Mouse (Mus musculus): ENCODE data around the gene Ccdc117.
"Not testable (repeated sequence)": the region's sequence is repeated elsewhere in the genome, so short reads cannot be mapped to it uniquely, and the experiment has no call there.

The Ccdc117 gene

DNA sequence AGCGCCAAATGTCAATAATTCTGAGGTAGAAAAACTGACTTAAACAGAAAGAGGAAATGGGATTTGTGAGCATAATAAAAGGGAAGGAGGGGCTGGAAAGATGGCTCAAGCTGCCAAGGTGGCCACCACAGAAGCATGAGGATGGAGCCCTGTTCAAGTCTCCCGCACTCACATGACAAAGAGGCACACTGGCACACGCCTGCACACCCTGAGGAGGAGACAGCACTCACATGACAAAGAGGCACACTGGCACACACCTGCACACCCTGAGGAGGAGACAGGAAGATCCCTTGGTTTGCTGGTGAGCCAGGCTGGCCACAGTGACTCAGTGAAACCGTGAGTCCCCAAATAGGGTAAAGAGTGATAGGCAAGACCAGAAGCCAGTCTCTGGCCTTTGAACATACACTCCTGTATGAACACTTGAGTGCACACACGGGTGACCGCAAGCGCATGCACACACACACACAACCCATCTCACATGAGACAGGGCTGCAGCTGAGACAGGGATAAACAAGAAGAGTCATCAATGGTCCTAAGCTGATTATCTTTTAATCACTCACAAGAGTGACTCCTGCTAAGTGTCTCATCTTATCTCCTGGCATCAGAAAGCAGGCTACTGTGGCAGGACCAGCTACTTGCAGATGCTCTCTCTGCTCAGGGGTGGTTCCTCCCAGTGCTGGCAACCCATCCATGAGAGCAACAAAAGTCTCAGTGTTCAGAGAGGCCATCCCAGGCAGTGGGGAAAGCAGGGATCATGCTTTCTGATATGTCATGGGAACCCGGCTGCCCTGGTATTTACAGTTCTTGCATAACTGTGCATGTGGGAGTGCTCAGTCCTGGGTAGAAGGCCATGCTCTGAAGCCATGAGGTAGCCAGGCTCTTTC is 32.5 kb downstream of the Ccdc117 start:
- DNase-seq (ENCODE audit: low spot score in 2 of 2): no peak

DNA sequence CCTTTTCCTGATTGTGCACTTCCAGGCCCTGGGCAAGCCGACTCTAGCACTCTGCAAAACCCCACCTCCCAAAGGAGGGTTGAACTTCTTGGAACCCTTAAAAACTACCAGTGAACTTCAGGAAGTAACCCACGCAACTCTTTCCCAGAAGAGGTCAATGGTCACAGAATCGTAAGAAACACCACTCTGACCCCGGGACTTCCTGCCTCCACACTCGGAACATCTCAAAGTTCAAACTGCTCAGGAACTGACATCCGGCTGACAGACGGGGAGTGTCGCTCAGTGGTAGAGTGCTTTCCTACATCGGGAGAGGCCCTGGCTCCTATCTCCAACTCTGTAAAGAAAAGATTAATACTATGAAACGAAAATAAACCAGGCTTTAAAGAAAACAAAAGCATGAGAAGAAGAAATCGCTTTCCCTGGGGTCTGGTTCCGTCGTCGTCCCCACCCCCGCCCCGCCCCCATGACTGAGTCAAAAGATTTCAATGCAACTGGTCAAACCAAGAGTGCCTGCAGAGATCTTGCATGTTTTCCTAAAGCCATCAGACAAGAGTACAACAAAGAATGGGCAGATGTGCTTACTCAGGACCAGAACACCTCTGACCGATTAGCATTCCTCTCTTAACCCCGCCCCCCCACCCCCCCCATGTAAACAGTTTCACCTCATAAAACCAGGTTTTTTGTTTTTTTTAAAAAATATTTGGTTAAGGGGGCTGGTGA is 36.0 kb downstream of the Ccdc117 start:
- no peak for DNase-seq (ENCODE audit: low spot score in 2 of 2)

DNA sequence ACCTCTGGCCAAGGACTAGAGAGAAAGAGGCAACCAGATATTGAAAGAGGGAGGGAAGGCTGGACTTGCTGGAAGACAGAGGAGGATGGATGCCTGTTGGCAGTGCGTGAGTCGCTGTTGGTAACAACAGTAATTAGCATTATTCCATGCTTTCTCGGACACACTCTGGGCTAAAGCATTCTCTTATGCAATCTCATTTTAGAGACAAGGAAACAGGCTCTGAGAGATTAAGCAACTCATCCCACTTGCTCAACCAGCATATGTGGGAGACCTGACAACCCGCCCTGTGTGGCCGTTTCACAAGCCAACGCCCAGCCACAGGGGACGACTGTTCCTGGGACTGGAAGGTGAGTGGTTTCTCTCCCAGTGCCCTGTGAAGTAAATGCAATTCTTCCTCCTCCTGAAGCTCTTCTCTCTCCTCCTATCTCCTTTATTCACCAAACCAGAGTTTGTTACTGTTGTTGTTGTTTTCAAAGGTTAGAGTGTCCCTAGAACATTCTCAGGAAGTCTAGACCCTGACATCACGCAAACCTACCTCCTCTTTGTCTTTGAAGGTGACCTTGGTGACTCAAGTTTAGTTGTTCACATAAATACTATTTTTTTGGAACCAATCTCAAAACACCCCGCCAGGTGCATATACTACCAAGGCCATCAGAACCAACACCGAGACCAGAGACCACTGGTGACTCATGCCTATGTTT is 39.5 kb downstream of the Ccdc117 start:
- no peak for DNase-seq (ENCODE audit: low spot score in 2 of 2)

DNA sequence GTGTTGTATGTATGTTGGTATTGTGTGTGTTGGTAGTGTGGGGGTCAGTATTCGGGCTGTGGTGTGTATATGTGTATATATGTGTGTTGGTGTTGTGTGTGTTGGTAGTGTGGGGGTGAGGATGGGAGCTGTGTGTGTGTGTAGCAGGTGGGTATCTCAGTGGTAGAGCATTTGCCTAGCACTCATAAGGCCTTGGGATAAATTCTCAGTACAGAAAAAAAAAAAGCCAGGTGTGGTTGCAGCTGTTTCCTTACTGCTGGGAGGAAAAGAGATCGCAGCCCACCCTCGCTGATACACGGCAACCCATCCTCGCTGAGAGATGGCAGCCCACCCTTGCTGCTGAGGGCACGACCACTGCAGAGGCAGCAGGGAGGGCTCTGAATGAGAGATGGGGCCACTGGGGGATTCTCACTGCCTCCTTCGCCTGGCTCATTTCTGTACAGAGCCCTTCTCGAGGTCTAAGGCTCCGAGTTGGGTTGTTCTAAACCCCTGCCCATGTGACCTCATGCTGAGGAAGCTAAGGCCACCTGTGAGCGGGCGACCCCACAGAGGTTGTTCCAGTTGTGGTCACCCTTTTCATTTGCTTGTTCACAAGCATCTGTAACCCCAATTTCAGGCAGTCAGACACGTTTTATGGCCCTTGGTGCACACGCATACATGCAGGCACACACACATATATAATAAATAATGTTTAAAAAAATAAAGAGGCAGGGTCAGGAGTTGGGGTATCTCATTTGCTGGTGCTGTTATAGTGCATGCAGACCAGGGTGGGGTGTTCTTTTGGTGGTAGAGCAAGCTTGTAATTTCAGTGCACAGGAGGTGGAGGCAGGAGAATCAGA is 40.9 kb downstream of the Ccdc117 start:
- no peak for DNase-seq (ENCODE audit: low spot score in 2 of 2)

DNA sequence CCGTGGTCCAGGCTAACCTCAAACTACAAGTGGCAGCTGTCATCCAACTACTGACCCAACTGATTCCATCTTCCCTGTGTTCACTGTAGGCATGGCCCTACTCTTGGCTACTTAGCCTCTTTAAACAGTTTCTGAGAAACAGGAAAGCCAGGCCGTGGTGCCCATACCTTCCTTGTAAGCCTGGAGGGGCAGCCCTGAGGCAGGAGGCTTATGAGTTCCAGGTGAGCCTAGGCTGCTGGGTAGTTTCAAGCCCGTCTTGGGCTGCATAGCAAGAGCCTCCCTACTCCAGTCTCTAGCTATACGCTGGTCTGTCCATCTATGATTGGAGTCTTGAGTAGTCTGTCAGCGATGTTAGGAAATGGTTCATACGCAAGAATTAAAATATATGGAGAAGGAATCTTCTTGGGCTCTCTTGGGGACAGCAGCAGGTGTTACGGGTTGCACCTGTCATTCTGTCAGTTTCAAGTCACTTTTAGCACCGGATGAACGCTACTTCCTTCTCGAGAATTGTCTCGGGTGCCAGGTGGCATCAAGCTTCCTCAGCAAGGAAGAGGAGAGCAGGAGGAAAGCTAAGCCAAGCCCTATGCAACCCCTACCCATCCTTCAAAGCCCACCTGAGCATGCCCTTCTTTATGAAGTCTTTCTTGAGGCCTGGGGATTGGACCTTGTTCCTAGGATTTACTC is 41.9 kb downstream of the Ccdc117 start:
- no peak for DNase-seq (ENCODE audit: low spot score in 2 of 2)

DNA sequence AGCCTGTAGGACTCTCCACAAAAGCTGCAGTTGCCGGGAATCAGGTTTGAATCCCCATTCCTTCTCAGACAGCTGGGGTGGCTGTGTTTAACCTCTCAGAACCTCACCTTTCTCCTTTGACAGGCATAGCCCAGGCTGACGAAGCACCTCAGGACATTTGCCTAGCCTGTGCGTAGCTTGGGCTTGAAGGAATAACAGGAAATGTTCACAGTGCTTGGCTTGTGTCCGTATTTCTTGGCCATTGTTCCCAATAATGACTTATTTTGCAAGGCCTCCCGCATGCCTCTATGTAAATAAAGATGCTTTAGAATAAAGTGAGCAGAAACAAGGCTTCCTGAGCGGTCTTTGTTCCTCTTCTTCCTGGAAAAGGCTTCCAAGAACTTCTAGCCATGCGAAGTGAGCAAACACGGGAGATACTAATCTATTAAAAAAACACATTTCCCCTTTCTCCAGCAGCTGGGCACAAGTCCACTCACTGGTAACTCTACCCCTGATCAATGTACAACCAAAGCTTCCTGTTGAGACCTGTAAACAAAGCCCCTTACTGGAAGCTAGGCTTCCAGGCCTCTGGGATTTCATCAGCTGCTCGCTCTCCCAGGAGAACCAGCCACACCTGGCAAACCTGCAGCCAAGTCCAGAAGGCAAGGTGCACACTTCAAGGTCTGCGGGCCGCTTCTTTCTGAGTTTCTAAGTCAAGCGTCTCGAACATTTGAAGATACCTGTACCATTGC is 42.9 kb downstream of the Ccdc117 start:
- no peak for DNase-seq (ENCODE audit: low spot score in 2 of 2)

DNA sequence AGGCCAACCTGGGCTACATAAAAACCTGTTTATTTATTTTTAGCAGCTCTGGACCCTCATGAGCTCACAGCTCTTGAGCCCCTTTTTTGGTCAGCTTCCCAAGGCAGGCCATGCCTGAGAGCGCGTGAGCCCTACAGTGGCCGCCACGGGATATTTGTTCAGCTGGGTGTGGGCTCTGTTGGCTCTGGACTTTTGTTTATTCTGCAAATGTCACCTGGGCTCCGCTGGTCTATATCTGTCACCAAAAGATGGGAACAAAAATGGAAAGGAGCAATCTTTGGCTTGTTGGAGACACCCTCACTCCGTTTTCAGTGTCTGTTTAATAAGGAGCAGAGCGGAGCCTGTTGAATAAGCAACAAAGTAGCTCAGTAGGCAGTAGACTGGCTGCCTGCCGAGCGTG is 43.6 kb downstream of the Ccdc117 start:
- DNase-seq (ENCODE audit: low spot score in 2 of 2): no peak

DNA sequence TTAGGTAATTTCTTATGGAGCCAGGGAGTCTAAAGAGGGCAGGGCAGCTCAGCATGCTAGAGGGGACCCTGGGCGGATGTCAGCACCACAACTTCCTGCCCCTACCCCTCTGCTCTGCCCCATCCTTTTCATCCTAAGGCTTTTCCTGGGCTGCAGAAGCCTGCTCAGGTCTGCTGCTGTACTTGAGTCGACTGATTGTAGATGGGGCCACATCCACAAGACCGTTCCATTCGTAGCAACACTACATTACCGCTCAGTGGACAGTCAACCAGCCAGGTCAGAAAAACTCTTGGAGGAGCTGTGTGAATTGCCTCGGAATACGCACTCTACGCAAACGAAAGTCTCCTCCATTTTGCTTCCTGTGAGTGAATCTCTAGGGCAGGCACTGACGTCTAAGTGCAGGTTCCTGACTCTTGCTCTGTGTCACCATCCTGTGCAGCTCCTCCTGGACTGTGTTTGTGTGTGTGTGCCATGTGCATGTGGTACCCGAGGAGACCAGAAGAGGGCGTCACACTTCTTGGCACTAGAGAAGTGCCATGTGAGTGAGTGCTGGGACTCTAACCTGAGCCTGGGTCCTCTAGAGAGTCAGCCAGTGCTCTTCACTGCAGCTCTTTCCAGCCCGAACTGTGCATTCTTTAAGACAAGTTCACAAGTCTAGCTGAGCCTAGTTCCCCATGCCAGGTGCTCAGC is 45.3 kb downstream of the Ccdc117 start:
- no peak for DNase-seq (ENCODE audit: low spot score in 2 of 2)

DNA sequence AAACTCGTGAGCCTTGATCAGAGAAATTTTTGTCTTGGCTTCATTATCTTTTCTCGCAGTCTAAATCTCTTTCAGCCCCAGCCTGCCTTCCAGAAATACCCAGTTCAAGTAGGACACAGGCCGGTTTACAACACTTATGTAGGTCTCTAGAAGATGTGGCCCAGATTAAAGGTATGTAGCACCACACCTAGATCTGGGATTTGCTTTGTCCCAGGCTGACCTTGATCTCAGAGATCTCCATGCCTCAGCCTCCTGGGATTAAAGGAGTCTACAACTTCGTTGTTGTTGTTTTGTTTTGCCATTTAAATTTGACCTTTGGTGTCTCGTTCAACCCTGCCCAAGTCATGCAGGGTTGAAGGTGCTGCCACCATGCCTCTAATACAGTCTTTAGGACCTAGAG is 46.1 kb downstream of the Ccdc117 start:
- no peak for DNase-seq (ENCODE audit: low spot score in 2 of 2)

DNA sequence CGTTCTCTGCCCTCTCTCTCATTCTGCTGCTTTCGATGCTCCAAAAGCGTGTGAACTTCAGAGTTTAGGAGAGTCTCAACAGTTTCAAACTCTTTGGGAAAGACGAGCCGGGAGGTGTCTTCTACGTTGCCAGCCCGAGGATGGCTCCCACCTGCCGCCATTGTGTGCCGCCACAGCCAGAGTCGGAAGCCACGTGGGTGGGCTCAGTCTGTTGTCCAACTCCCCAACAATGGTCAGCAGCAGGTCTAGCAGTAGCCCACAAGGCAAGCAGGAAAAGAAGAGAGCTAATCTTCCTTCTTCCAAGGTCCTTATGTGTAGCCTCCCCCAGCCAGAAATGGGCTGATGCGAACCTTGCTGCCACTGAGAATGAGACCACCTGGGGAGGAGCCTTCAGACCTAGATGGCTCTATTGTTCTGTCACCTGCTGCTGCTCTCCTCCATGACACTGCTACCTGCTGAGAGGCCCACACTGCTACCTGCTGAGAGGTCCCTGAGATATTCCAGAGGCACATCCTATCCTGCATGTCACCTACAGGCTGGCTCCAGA is 46.6 kb downstream of the Ccdc117 start:
- DNase-seq (ENCODE audit: low spot score in 2 of 2): no peak

DNA sequence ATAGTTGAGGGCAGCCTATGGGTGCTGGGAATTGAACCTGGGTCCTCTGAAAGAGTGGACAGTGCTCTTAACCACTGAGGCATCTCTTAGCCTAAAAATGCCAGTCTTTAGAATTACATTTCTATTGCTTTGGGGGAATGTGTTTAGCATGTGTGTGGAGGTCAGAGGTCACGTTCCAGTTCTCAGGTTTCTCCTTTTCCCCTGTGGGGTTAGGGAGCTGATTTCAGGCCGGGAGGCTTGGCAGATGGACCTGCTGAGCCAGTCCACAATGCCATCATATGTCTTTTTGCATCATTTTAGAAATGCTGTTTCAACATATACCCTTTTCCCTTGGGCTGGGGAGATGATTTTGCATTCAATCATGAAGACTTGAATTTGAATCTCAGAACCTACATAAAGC is 48.1 kb downstream of the Ccdc117 start:
- DNase-seq (ENCODE audit: low spot score in 2 of 2): no peak

DNA sequence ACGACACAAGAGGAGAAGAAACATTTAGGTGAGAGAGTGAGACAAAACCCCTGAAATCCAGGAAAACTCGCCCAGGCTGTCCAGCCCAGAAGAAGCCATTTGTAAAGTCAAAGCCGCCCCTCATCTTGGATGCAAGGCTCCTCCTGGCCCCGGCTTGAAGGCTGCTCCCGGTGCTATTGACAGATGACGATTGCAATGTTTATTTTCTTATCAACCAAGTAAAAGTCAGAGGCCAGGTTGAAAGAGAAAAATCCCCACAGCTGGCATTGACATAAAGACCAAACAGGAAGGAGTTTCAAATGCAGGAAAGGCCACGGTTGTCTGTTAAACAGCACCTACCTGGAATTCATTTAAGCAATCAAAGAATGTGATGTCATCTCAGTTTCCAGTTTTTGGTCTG is 50.1 kb downstream of the Ccdc117 start:
- DNase-seq (ENCODE audit: low spot score in 2 of 2): no peak

DNA sequence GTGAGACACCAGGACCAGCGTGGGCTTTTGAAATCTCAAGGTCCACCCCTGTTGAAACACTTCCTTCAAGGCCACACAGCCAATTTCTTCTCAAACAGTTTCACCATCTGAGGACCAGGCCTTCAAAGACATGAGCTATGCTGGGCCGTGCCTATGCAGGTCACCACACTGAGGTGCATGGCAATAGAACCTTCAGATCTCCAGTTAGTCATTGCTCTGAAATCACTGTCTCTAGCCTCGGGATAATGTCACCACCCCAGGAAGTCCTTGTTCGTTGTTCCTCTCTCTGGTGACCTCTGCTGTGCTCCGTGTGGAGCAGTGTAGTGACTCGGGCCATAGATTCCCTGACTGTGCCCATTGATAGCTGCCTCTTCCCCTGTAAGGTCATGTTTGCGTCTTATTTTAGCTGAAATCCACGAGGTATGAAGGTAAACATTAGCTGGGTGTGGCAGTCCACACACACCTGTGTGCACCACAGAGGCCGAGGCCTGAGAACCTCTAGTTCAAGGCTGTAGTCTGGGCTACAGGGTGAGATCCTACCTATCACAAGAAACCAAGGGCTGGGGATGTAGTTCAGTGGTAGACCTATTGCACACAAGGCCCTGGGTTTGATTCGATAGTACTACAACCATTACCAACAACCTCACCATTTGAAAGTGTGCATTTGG is 50.9 kb downstream of the Ccdc117 start:
- no peak for DNase-seq (ENCODE audit: low spot score in 2 of 2)

DNA sequence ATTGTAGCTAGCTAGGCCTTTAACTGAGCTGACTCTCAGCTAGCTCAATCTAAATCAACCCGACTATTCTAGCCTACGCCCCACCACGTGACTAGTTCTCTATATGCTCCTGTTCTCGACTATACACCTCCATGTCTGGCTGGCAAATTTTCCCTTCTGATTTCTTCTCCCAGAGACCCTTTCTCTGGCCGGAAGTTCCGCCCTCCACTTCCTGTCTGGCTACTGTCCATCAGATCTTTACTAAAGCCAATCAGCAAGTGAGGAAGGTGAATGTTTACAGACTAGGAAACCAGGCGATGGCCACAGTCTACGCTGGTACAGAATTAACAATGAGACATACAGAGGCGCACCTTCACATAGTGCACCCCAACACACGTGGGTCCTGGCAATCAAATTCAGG is 52.6 kb downstream of the Ccdc117 start:
- DNase-seq (ENCODE audit: low spot score in 2 of 2): not testable (repeated sequence)

DNA sequence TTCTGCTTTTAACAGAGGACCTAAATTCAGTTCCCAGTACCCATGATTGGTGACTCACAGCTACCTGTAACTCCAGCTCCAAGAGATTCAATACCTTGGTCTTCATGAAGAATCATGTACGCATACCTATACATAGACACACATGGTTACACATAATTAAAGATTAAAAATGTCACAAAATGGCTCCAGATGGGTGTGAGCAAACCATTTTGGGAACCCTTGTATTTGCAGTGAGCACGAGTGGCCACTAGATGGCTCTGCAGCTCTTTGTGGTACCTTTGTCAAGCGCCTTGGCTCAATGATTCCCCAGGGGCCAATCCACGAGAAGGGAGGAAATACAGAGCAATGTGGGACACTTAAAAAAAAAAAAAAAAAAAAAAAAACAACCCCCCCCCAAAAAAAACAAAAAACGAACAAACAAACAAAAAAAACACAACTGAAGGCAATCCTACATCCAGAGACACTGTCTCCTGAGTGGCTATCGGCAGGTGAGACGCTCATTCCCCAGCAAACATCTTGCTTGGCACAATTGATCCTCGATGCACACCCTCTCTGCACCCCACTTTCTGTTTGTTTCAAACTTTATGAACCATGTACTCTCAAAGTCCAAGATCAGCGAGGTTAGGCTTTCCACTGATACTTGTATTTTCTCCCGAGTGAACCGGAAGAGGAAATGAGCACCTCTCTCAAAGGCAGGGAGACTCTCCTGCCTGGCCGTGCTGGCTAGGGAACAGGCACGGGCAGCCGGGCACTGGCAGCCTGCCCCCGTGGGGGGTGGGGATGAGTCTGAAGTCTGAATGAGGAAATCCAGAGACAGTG is 56.6 kb downstream of the Ccdc117 start:
- peak; percentile 68 to 71 for DNase-seq (ENCODE audit: low spot score in 2 of 2)

DNA sequence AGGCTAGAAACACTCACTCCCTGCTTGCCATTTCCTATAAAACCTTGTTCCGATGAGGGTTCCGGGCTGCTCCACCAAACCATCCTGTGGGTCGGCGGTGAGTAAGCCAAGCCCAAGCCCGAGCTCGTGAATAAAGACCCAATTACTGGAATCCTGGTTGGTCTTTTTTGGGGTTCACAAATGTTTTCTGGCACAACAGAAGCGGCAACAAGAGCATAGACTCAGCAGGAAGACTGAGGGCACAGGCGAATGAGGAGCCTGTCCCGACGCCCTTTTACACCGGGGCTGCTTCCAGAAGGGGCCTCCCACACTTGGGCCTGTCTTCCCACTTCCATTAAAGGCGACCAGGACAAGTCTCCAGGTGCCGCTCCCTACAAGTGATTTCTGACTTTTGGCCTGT is 59.4 kb downstream of the Ccdc117 start:
- DNase-seq (ENCODE audit: low spot score in 2 of 2): no peak

All from right cerebral cortex, postnatal 36 days (tissue).